Comparison of ENCODE assay signal across 16 mouse cellular contexts in the genomic region with DNA sequence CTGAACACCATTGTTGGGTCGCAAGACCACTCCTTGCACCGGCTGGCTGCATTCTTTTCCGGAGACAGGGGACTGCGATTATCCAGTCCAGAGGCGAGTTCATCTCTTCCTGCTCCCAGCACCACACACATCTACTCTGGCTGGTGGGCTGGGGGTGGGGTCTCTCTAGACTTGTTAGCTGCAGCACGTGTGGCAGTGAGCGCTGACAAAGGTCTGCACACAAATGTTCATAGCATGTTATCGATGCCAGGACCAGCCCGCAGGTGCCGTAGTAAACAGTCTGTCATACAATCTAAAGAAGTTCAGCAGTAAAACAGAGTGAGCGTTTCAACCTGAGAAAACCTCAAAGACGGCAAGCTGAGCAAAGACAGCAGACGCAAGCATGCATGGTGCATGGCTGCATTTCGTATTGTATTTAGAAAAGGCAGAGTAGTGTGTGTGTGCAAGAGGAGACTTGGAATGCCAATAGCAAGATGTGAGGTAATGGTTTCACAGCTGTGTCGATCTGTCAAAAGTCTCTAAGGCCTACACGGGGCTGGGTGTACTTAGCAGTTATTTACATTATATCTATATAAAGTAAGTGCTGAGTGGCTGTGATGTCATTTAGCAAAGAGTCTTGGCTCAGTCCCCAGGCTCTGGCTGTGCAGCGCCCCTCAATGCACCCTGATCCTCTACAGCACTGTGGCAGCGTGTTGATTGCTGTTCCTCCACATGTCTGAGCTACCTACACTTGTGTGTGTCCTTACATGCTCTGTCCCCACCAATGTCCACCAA. TPM values are rescaled to one million over a fixed set of nuclear protein-coding genes. Genes with fewer than 3 reads are reported as not detected.
DNase-seq lines count a peak whose midpoint lies in the region; ATAC-seq and TF ChIP-seq lines count a peak whose summit lies in the region.
"Had no signal": no experiment of that assay in that cellular context is flagged by ENCODE, and none has a peak within 500 bp of the region (broad histone marks: within the 10 kb centered on the region; RNA-seq: fewer than 3 reads in every experiment).

No protein-coding gene starts in this region.

- TF ChIP-seq CTCF in intestine, postnatal 0 days (IDR thresholded peaks at IDR 0.05; ENCODE audit: low read depth) = no peak
- no peak for TF ChIP-seq CTCF in thymus, adult 2 months (IDR thresholded peaks at IDR 0.05; ENCODE audit: borderline replicate concordance, control insufficient read depth, extremely low read depth, insufficient read depth, low read length, poor library complexity)

- no peaks in the 10 kb centered on the region for H3K27me3 ChIP-seq in intestine, embryonic 14.5 days (replicated peaks; ENCODE audit: control insufficient read depth, insufficient read depth, low read length)
- H3K27me3 ChIP-seq in intestine, postnatal 0 days (replicated peaks; ENCODE audit: control insufficient read depth, insufficient read depth, low read length) = no peaks in the 10 kb centered on the region
- H3K27me3 ChIP-seq in embryonic facial prominence, embryonic 12.5 days = no peaks in the 10 kb centered on the region
- H3K27me3 ChIP-seq in limb, embryonic 13.5 days = peaks cover 7% of the 10 kb centered on the region
- H3K27me3 ChIP-seq in midbrain, embryonic 10.5 days (ENCODE audit: low read depth, poor library complexity, severe bottlenecking) = no peaks in the 10 kb centered on the region
- H3K27me3 ChIP-seq in thymus, adult 2 months (ENCODE audit: control insufficient read depth, insufficient read depth, low read length) = no peaks in the 10 kb centered on the region
- H3K27me3 ChIP-seq: midbrain, embryonic 15.5 days; neural tube, embryonic 15.5 days had no signal

- TF ChIP-seq POLR2A in thymus, adult 2 months (IDR thresholded peaks at IDR 0.05; ENCODE audit: control insufficient read depth, extremely low read depth, insufficient read depth, low read length, poor library complexity) = no peak

- peak; percentile 62 for DNase-seq in intestine, embryonic 14.5 days (ENCODE audit: low spot score)
- DNase-seq in R1 (ENCODE audit: low read depth, low spot score) = peak; percentile 18
- DNase-seq in midbrain, embryonic 10.5 days (ENCODE audit: low spot score) = no peak
- DNase-seq in layer of hippocampus, postnatal 25 days (ENCODE audit: extremely low spot score in 1 of 2, low spot score in 1 of 2) = no peak
- DNase-seq in thymus, adult 2 months = no peak
- DNase-seq: cerebellum, adult 8-10 months; kidney, postnatal 25 days; liver, postnatal 0 days had no signal

- no peaks in the 10 kb centered on the region for H3K9me3 ChIP-seq in intestine, embryonic 14.5 days (ENCODE audit: control insufficient read depth, low read length)
- no peaks in the 10 kb centered on the region for H3K9me3 ChIP-seq in intestine, postnatal 0 days (ENCODE audit: control insufficient read depth)
- no peaks in the 10 kb centered on the region for H3K9me3 ChIP-seq in embryonic facial prominence, embryonic 12.5 days
- no peaks in the 10 kb centered on the region for H3K9me3 ChIP-seq in limb, embryonic 13.5 days
- H3K9me3 ChIP-seq in midbrain, embryonic 10.5 days (replicated peaks) = no peaks in the 10 kb centered on the region
- H3K9me3 ChIP-seq: heart, embryonic 10.5 days; midbrain, embryonic 15.5 days; neural tube, embryonic 15.5 days had no signal

- H3K4me3 ChIP-seq in intestine, embryonic 14.5 days (ENCODE audit: low read depth, low read length) = no peak overlapping the region
- H3K4me3 ChIP-seq in intestine, postnatal 0 days (ENCODE audit: low read depth, low read length) = no peak overlapping the region
- H3K4me3 ChIP-seq in embryonic facial prominence, embryonic 12.5 days = no peak overlapping the region
- peak overlapping the region; percentile 11 for H3K4me3 ChIP-seq in limb, embryonic 13.5 days
- no peak overlapping the region for H3K4me3 ChIP-seq in midbrain, embryonic 10.5 days
- H3K4me3 ChIP-seq in thymus, adult 2 months (ENCODE audit: control insufficient read depth, insufficient read depth, low read length) = no peak overlapping the region
- H3K4me3 ChIP-seq: heart, embryonic 10.5 days; midbrain, embryonic 15.5 days; neural tube, embryonic 15.5 days had no signal

- H3K4me2 ChIP-seq in intestine, embryonic 14.5 days (ENCODE audit: low read length) = peak overlapping the region; percentile 28; the same call in 1 of the 2 replicates
- no peak overlapping the region for H3K4me2 ChIP-seq in intestine, postnatal 0 days (replicated peaks; ENCODE audit: low read depth)
- H3K4me2 ChIP-seq in embryonic facial prominence, embryonic 12.5 days (replicated peaks) = no peak overlapping the region; the same call in 1 of the 2 replicates
- peak overlapping the region; percentile 51 for H3K4me2 ChIP-seq in limb, embryonic 13.5 days (replicated peaks)
- H3K4me2 ChIP-seq: midbrain, embryonic 15.5 days; neural tube, embryonic 15.5 days had no signal

- no peak overlapping the region for H3K27ac ChIP-seq in intestine, embryonic 14.5 days (ENCODE audit: low read depth)
- no peak overlapping the region for H3K27ac ChIP-seq in intestine, postnatal 0 days (ENCODE audit: low read depth, low read length)
- H3K27ac ChIP-seq in embryonic facial prominence, embryonic 12.5 days = peak overlapping the region; percentile 65
- peak overlapping the region; percentile 52; the same call in 1 of the 2 replicates for H3K27ac ChIP-seq in limb, embryonic 13.5 days
- H3K27ac ChIP-seq in midbrain, embryonic 10.5 days (replicated peaks) = no peak overlapping the region
- H3K27ac ChIP-seq in thymus, adult 2 months (ENCODE audit: control insufficient read depth, insufficient read depth, low read length) = no peak overlapping the region
- H3K27ac ChIP-seq: heart, embryonic 10.5 days; midbrain, embryonic 15.5 days; neural tube, embryonic 15.5 days had no signal

- H3K9ac ChIP-seq in intestine, embryonic 14.5 days (ENCODE audit: low read length) = no peak overlapping the region
- no peak overlapping the region for H3K9ac ChIP-seq in intestine, postnatal 0 days (ENCODE audit: low read depth, low read length)
- no peak overlapping the region for H3K9ac ChIP-seq in embryonic facial prominence, embryonic 12.5 days
- peak overlapping the region; percentile 45; the same call in 1 of the 2 replicates for H3K9ac ChIP-seq in limb, embryonic 13.5 days
- H3K9ac ChIP-seq: liver, postnatal 0 days; midbrain, embryonic 15.5 days; neural tube, embryonic 15.5 days had no signal

- no peaks in the 10 kb centered on the region for H3K36me3 ChIP-seq in intestine, embryonic 14.5 days (ENCODE audit: control insufficient read depth, insufficient read depth, low read length)
- H3K36me3 ChIP-seq in intestine, postnatal 0 days (ENCODE audit: control insufficient read depth, insufficient read depth) = no peaks in the 10 kb centered on the region
- H3K36me3 ChIP-seq in embryonic facial prominence, embryonic 12.5 days = no peaks in the 10 kb centered on the region
- no peaks in the 10 kb centered on the region for H3K36me3 ChIP-seq in limb, embryonic 13.5 days
- no peaks in the 10 kb centered on the region for H3K36me3 ChIP-seq in midbrain, embryonic 10.5 days
- no peaks in the 10 kb centered on the region for H3K36me3 ChIP-seq in thymus, adult 2 months (ENCODE audit: control insufficient read depth, insufficient read depth, low read length)
- H3K36me3 ChIP-seq: heart, embryonic 10.5 days; midbrain, embryonic 15.5 days; neural tube, embryonic 15.5 days had no signal

- 33% methylated on average over 18 of the region's 18 CpGs for WGBS in intestine, embryonic 14.5 days
- 42% methylated on average over 18 of the region's 18 CpGs for WGBS in intestine, postnatal 0 days
- WGBS in embryonic facial prominence, embryonic 12.5 days = 41% methylated on average over 18 of the region's 18 CpGs
- 20% methylated on average over 18 of the region's 18 CpGs for WGBS in limb, embryonic 13.5 days
- WGBS in midbrain, embryonic 10.5 days = 75% methylated on average over 18 of the region's 18 CpGs
- WGBS in thymus, adult 2 months = 92% methylated on average over 18 of the region's 18 CpGs

- H3K4me1 ChIP-seq in intestine, embryonic 14.5 days (replicated peaks; ENCODE audit: control insufficient read depth, insufficient read depth, low read length) = peaks cover 9% of the 10 kb centered on the region; the same call in 1 of the 2 replicates
- no peaks in the 10 kb centered on the region for H3K4me1 ChIP-seq in intestine, postnatal 0 days (replicated peaks; ENCODE audit: control insufficient read depth, insufficient read depth, low read length)
- H3K4me1 ChIP-seq in embryonic facial prominence, embryonic 12.5 days = peaks cover 18% of the 10 kb centered on the region
- peaks cover 37% of the 10 kb centered on the region for H3K4me1 ChIP-seq in limb, embryonic 13.5 days
- H3K4me1 ChIP-seq in midbrain, embryonic 10.5 days = 0 out of 2 replicates have a peak, but pooled peaks cover 6% of the 10 kb centered on the region
- H3K4me1 ChIP-seq in thymus, adult 2 months (replicated peaks; ENCODE audit: control insufficient read depth, insufficient read depth, low read length) = no peaks in the 10 kb centered on the region; the same call in 1 of the 2 replicates
- H3K4me1 ChIP-seq: midbrain, embryonic 15.5 days; neural tube, embryonic 15.5 days had no signal

- peak; percentile 79; the same call in 1 of the 2 replicates for ATAC-seq in intestine, embryonic 14.5 days (replicated peaks; ENCODE audit: low FRiP score, low TSS enrichment, low read depth)
- ATAC-seq in intestine, postnatal 0 days = no peak; the same call in 1 of the 2 replicates
- ATAC-seq in embryonic facial prominence, embryonic 12.5 days (ENCODE audit: insufficient number of reproducible peaks, insufficient read depth, low FRiP score, low TSS enrichment) = peak; percentile 85; the same call in 1 of the 2 replicates
- peak; percentile 87 for ATAC-seq in limb, embryonic 13.5 days (ENCODE audit: low FRiP score, low read depth)
- ATAC-seq: forebrain, embryonic 16.5 days; inflammation-experienced regulatory T-cells, adult 6 months; liver, postnatal 0 days; midbrain, embryonic 15.5 days had no signal

RNA-seq across cellular contexts. Expression of a gene that starts 46.0 kb away (rescaled TPM):
- polyA plus RNA-seq in intestine, embryonic 14.5 days (2014; fragmentation: Nextera tagmentation; extraction: Ambion mirVana) = 3.4 and 5.7 TPM in 2 replicates
- 0.24 and 0.31 TPM in 2 replicates for polyA plus RNA-seq in intestine, postnatal 0 days (2015; fragmentation: Nextera tagmentation; extraction: Ambion mirVana)
- polyA plus RNA-seq in embryonic facial prominence, embryonic 12.5 days (2016; fragmentation: Nextera tagmentation; extraction: Ambion mirVana) = 4.9 and 6.0 TPM in 2 replicates
- polyA plus RNA-seq in limb, embryonic 13.5 days (2015; fragmentation: Nextera tagmentation; extraction: Ambion mirVana) = 3.6 and 4.1 TPM in 2 replicates
- 0.04 and 0.09 TPM in 2 replicates for polyA plus RNA-seq in midbrain, embryonic 10.5 days (2016; fragmentation: Nextera tagmentation; extraction: Ambion mirVana)
- under 1 TPM; 0.25 to 0.26 TPM for total RNA-seq in layer of hippocampus, postnatal 25 days (2021)
- 0.06 and 0.16 TPM in 2 replicates for polyA plus RNA-seq in thymus, adult 2 months (2012; rRNA removed)

Comparison
In these comparisons a context has a peak if more than half of its experiments do, and no peak if none do; other contexts are left out.
1. H3K4me2 ChIP-seq: peak in intestine, embryonic 14.5 days (single experiment) and limb, embryonic 13.5 days (single experiment); none in intestine, postnatal 0 days (single experiment) and embryonic facial prominence, embryonic 12.5 days (single experiment).
2. DNase-seq: peak in intestine, embryonic 14.5 days (single experiment) and R1 (single experiment); none in midbrain, embryonic 10.5 days (single experiment), layer of hippocampus, postnatal 25 days (0 of 2) and thymus, adult 2 months (single experiment).
3. H3K27ac ChIP-seq: peak in embryonic facial prominence, embryonic 12.5 days (single experiment) and limb, embryonic 13.5 days (single experiment); none in intestine, embryonic 14.5 days (single experiment), intestine, postnatal 0 days (single experiment), midbrain, embryonic 10.5 days (single experiment) and thymus, adult 2 months (single experiment).